ENCODE assay signal across 29 mouse cellular contexts in the genomic region with DNA sequence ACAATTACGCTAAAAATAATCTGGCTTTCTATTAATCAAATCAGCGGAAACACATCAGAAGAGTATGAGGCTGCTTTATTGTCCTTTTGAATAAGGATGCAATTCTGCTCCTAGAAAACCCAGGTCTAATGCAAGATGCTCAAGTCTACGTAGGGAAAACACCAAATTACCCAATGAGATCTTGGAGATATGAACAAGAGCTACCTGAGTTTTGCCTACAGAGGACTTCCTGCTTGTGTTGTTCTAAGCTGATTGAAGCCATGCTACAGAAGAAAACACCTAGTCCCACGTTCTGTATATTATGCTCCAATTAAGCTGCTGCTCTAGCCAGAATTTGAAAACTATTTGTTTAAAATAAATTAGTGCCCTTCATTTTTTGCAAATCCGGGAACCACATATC.
"Had no signal": no experiment of that assay in that cellular context is flagged by ENCODE, and none has a peak within 500 bp of the region (broad histone marks: within the 10 kb centered on the region; RNA-seq: fewer than 3 reads in every experiment).

No protein-coding gene starts in this region.

- ATAC-seq: liver, embryonic 12.5 days; liver, postnatal 0 days; lung, postnatal 0 days; midbrain, embryonic 13.5 days; midbrain, embryonic 15.5 days; midbrain, embryonic 16.5 days had no signal

- DNase-seq: left cerebral cortex, postnatal 4 days; liver; liver, embryonic 13.5 days; liver, postnatal 0 days; lung, adult 18-20 months; lung, adult 2 months; lung, embryonic 14.5 days; lung, postnatal 10 days; lung, postnatal 14 days; lung, postnatal 36 days; lung, postnatal 4 days; midbrain, embryonic 14.5 days had no signal

- H3K27ac ChIP-seq: limb, embryonic 10.5 days; limb, embryonic 12.5 days; limb, embryonic 13.5 days; limb, embryonic 15.5 days; liver, embryonic 12.5 days; liver, embryonic 13.5 days; liver, embryonic 14.5 days; liver, embryonic 15.5 days; lung, embryonic 15.5 days; macrophage; midbrain, embryonic 10.5 days; midbrain, embryonic 12.5 days; midbrain, embryonic 13.5 days; midbrain, embryonic 15.5 days had no signal

- H3K4me3 ChIP-seq: limb, embryonic 10.5 days; limb, embryonic 12.5 days; limb, embryonic 13.5 days; limb, embryonic 15.5 days; liver, embryonic 12.5 days; liver, embryonic 13.5 days; liver, embryonic 15.5 days; lung, embryonic 15.5 days; megakaryocyte, embryonic 14.5 days; midbrain, embryonic 10.5 days; midbrain, embryonic 12.5 days; midbrain, embryonic 13.5 days; midbrain, embryonic 15.5 days; myocyte had no signal
